In genomic region chr4:57904638-57905037, GRCm38 (mm10) we compare ENCODE assay signal across 8 mouse cellular contexts. TPM values are rescaled to one million over a fixed set of nuclear protein-coding genes. Genes with fewer than 3 reads are reported as not detected.
DNase-seq lines count a peak whose midpoint lies in the region; ATAC-seq and TF ChIP-seq lines count a peak whose summit lies in the region.
"Had no signal": no experiment of that assay in that cellular context is flagged by ENCODE, and none has a peak within 500 bp of the region (broad histone marks: within the 10 kb centered on the region; RNA-seq: fewer than 3 reads in every experiment).

No protein-coding gene starts in this region.

- in situ Hi-C loops in CH12.LX (cut with MboI; ENCODE audit: low pct_ligation_motif_present, low pct_unique_long_range_greater_than_20kb, low sequenced_read_pairs): loop anchor here (10.0 kb wide), 1 partner anchor 170 kb away; no protein-coding TSS in a partner anchor

- no peaks in the 10 kb centered on the region for H3K36me3 ChIP-seq in CH12.LX (replicated peaks in 1 of 2; ENCODE audit: control insufficient read depth in 1 of 2, insufficient read depth in 1 of 2, low read length in 1 of 2)
- no peaks in the 10 kb centered on the region for H3K36me3 ChIP-seq in limb, embryonic 14.5 days (ENCODE audit: control insufficient read depth, insufficient read depth, low read length)

- intact Hi-C loops in gastrocnemius, postnatal 36 days (cut with DNase I): loop anchor here (10.0 kb wide), 1 partner anchor 350 kb away; no protein-coding TSS in a partner anchor

- DNase-seq in 3T3-L1 (ENCODE audit: low read depth, low spot score) (peak; percentile 29), CH12.LX (ENCODE audit: extremely low read depth) (no peak)
- DNase-seq in limb, embryonic 14.5 days (ENCODE audit: low spot score): no peak
- no peak for DNase-seq in gastrocnemius, postnatal 36 days
- DNase-seq in cerebellum, adult 9-11 months: no peak

- no peak for TF ChIP-seq CTCF in CH12.LX (conservative IDR thresholded peaks at IDR 0.05 in 1 of 2, IDR thresholded peaks at IDR 0.05 in 1 of 2; ENCODE audit: low read depth in 2 of 2, low read length in 2 of 2)

- 0 out of 2 replicates have a peak overlapping the region, but pooled peaks have one; percentile 7 for H3K4me2 ChIP-seq in CH12.LX (ENCODE audit: insufficient read depth, low read depth, poor library complexity, severe bottlenecking)
- H3K4me2 ChIP-seq in limb, embryonic 14.5 days (replicated peaks; ENCODE audit: low read depth, low read length, severe bottlenecking): no peak overlapping the region

- no peak overlapping the region for H3K4me3 ChIP-seq in CH12.LX (replicated peaks in 1 of 3; ENCODE audit: low read depth in 2 of 3, low read length in 2 of 3, poor library complexity in 1 of 3)
- no peak overlapping the region for H3K4me3 ChIP-seq in limb, embryonic 14.5 days (replicated peaks; ENCODE audit: low read length)

- 29% methylated on average over 9 of the region's 9 CpGs for WGBS in limb, embryonic 14.5 days

- H3K4me1 ChIP-seq in CH12.LX (ENCODE audit: control insufficient read depth in 1 of 2, insufficient read depth in 2 of 2): peaks cover 0 to 6% of the 10 kb centered on the region in 2 experiments; a peak in 2 of 4 replicates
- peaks cover 2% of the 10 kb centered on the region; the same call in 1 of the 2 replicates for H3K4me1 ChIP-seq in limb, embryonic 14.5 days (ENCODE audit: control insufficient read depth, insufficient read depth, low read length)

- no peak for TF ChIP-seq RAD21 in CH12.LX (IDR thresholded peaks at IDR 0.05; ENCODE audit: low read depth, low read length)

- no peak for TF ChIP-seq EP300 in CH12.LX (IDR thresholded peaks at IDR 0.05; ENCODE audit: low read length)

- H3K9me3 ChIP-seq in CH12.LX (replicated peaks; ENCODE audit: low read length): no peaks in the 10 kb centered on the region
- H3K9me3 ChIP-seq in limb, embryonic 14.5 days (ENCODE audit: control insufficient read depth, low read length): no peaks in the 10 kb centered on the region

- H3K9ac ChIP-seq in CH12.LX (ENCODE audit: insufficient read depth, low read depth): no peak overlapping the region
- no peak overlapping the region for H3K9ac ChIP-seq in limb, embryonic 14.5 days (ENCODE audit: low read depth, low read length, severe bottlenecking)

- no peak for TF ChIP-seq POLR2A in CH12.LX (IDR thresholded peaks at IDR 0.05; ENCODE audit: low read depth, low read length)
- TF ChIP-seq POLR2A in limb, embryonic 14.5 days (IDR thresholded peaks at IDR 0.05; ENCODE audit: borderline replicate concordance, extremely low read depth, insufficient read depth, insufficient read length): no peak

- dilution Hi-C loops in CH12.LX (cut with MboI; ENCODE audit: extremely low pct_ligation_motif_present, extremely low pct_unique_long_range_greater_than_20kb, low sequenced_read_pairs): no loop called here

- H3K79me2 ChIP-seq in CH12.LX (replicated peaks; ENCODE audit: control insufficient read depth, extremely low read depth, insufficient read depth, poor library complexity, severe bottlenecking): no peaks in the 10 kb centered on the region

- peak; percentile 39 for ATAC-seq in inflammation-experienced regulatory T-cells, adult 6 months
- peak; percentile 24; the same call in 1 of the 2 replicates for ATAC-seq in limb, embryonic 14.5 days (ENCODE audit: low FRiP score, low read depth)
- ATAC-seq in megakaryocyte-erythroid progenitor cell, adult 5-6 weeks (replicated peaks; ENCODE audit: low FRiP score, low TSS enrichment, poor library complexity, severe bottlenecking): no peak

- H3K27me3 ChIP-seq in CH12.LX (replicated peaks): peaks cover 2% of the 10 kb centered on the region
- no peaks in the 10 kb centered on the region for H3K27me3 ChIP-seq in limb, embryonic 14.5 days (ENCODE audit: control insufficient read depth, insufficient read depth, low read length)

- no peak overlapping the region for H3K27ac ChIP-seq in CH12.LX (ENCODE audit: insufficient read depth, low read depth)
- no peak overlapping the region for H3K27ac ChIP-seq in limb, embryonic 14.5 days (replicated peaks; ENCODE audit: low read depth, low read length)

TF ChIP-seq in CH12.LX, 34 proteins besides CTCF, POLR2A, EP300 and RAD21:
- TF ChIP-seq TBP (conservative IDR thresholded peaks at IDR 0.05; ENCODE audit: low read depth, low read length): no peak
- no peak for TF ChIP-seq KAT2A (IDR thresholded peaks at IDR 0.05; ENCODE audit: insufficient replicate concordance, low read length)
- TF ChIP-seq ZKSCAN1 (IDR thresholded peaks at IDR 0.05; ENCODE audit: borderline replicate concordance, low read depth, low read length): no peak
- TF ChIP-seq PAX5 (IDR thresholded peaks at IDR 0.05; ENCODE audit: low read length): no peak
- TF ChIP-seq MAFK (IDR thresholded peaks at IDR 0.05; ENCODE audit: insufficient replicate concordance, low read length): no peak
- no peak for TF ChIP-seq SMC3 (IDR thresholded peaks at IDR 0.05; ENCODE audit: low read depth, low read length)
- TF ChIP-seq MEF2A (IDR thresholded peaks at IDR 0.05; ENCODE audit: borderline replicate concordance, low read depth, low read length): no peak
- TF ChIP-seq NELFE (IDR thresholded peaks at IDR 0.05; ENCODE audit: low read depth, low read length): no peak

RNA-seq across cellular contexts. Expression of gene D630039A03Rik, which starts 11.5 kb away (rescaled TPM):
- total RNA-seq in CH12.LX (2012; rRNA removed) (not detected in 2 replicates), CH12.LX (2014; rRNA removed) (not detected in 2 replicates)
- polyA plus RNA-seq in CH12.LX (2012; ENCODE audit: insufficient read length, low read depth): not detected in 2 replicates
- 10 to 100 TPM in 2 of 3 experiments, 1 to 10 TPM in 1; 8.9 to 18.3 (median 18.2) TPM for polyA plus RNA-seq in inflammation-experienced regulatory T-cells, adult 6 months (2017; shearing (Covaris generic))
- polyA plus RNA-seq in limb, embryonic 14.5 days (2012; rRNA removed): 0.33 and 0.36 TPM in 2 replicates
- 0.11 and 0.17 TPM in 2 replicates for polyA plus RNA-seq in limb, embryonic 14.5 days (2014; fragmentation: Nextera tagmentation; extraction: Ambion mirVana)
- not detected for total RNA-seq in gastrocnemius, postnatal 36 days (2021)
- total RNA-seq in megakaryocyte-erythroid progenitor cell, adult 5-6 weeks (2014; fragmentation: Nextera tagmentation): 1.1 TPM in 1 of 2 replicates, not detected in the other
- total RNA-seq in megakaryocyte-erythroid progenitor cell, adult 5-6 weeks (2017): not detected in 2 replicates
- total RNA-seq: gastrocnemius, postnatal 4 days had no signal

RNA-seq across cellular contexts. Expression of gene Txn1, which starts 51.6 kb away (rescaled TPM):
- total RNA-seq in CH12.LX (2012; rRNA removed): 472 and 530 TPM in 2 replicates
- total RNA-seq in CH12.LX (2014; rRNA removed): 435 and 438 TPM in 2 replicates
- 738 and 809 TPM in 2 replicates for polyA plus RNA-seq in CH12.LX (2012; ENCODE audit: insufficient read length, low read depth)
- 100 to 1,000 TPM; 126 to 295 (median 141) TPM for polyA plus RNA-seq in inflammation-experienced regulatory T-cells, adult 6 months (2017; shearing (Covaris generic))
- polyA plus RNA-seq in limb, embryonic 14.5 days (2012; rRNA removed): 237 and 292 TPM in 2 replicates
- 372 and 378 TPM in 2 replicates for polyA plus RNA-seq in limb, embryonic 14.5 days (2014; fragmentation: Nextera tagmentation; extraction: Ambion mirVana)
- total RNA-seq in gastrocnemius, postnatal 36 days (2021): 10 to 100 TPM; 62.8 to 67.2 TPM
- 312 and 352 TPM in 2 replicates for total RNA-seq in megakaryocyte-erythroid progenitor cell, adult 5-6 weeks (2014; fragmentation: Nextera tagmentation)
- total RNA-seq in megakaryocyte-erythroid progenitor cell, adult 5-6 weeks (2017): 194 and 197 TPM in 2 replicates
